Mouse (Mus musculus) liver, postnatal 0 days (tissue): ENCODE data around the gene Scaf4. TPM values are rescaled to one million over a fixed set of nuclear protein-coding genes. Genes with fewer than 3 reads are reported as not detected.
A peak's percentile ranks its signal among the peaks of the same experiment; 100 is the strongest.

Source experiments
- ATAC-seq: fragments of 200-750 bp; cut with Nextera tagmentation; 2 replicates; pipeline ENCODE4 v1.8.0; 2017; ENCODE audit warnings: mild to moderate bottlenecking, moderate library complexity
- DNase-seq: peaks from one replicate; pipeline ENCODE4 v3.0.0-alpha.2; 2016
- H3K27ac ChIP-seq: fragments of 300-500 bp; sonication (generic); 2 replicates; pipeline ENCODE4 v1.5.1; 2014; ENCODE audit warnings: antibody characterized with exemption, moderate library complexity, mild to moderate bottlenecking, low read depth
- H3K27me3 ChIP-seq: fragments of 300-500 bp; sonication (generic); 2 replicates; pipeline ENCODE4 v1.6.1; 2014; ENCODE audit warnings: low read length, control low read depth, mixed read lengths; ENCODE audit not compliant: insufficient read depth
- H3K36me3 ChIP-seq: fragments of 300-500 bp; sonication (generic); replicated peaks from 2 replicates; pipeline ENCODE4 v1.6.1; 2014; ENCODE audit warnings: mild to moderate bottlenecking, control low read depth, low read length, moderate library complexity, mixed read lengths; ENCODE audit not compliant: insufficient read depth
- H3K4me1 ChIP-seq: fragments of 300-500 bp; sonication (generic); 2 replicates; pipeline ENCODE4 v1.6.1; 2014; ENCODE audit warnings: antibody characterized with exemption, mild to moderate bottlenecking, control low read depth; ENCODE audit not compliant: insufficient read depth
- H3K4me2 ChIP-seq: fragments of 300-500 bp; sonication (generic); 2 replicates; pipeline ENCODE4 v1.6.1; 2014; ENCODE audit warnings: low read depth, mild to moderate bottlenecking, low read length, moderate library complexity, mixed read lengths
- H3K4me3 ChIP-seq: fragments of 300-500 bp; sonication (generic); 2 replicates; pipeline ENCODE4 v1.5.1; 2014; ENCODE audit warnings: low read depth, low read length
- H3K9ac ChIP-seq: fragments of 300-500 bp; sonication (generic); replicated peaks from 2 replicates; pipeline ENCODE4 v1.6.1; 2014; ENCODE audit warnings: mild to moderate bottlenecking, moderate library complexity
- H3K9me3 ChIP-seq: fragments of 300-500 bp; sonication (generic); 2 replicates; pipeline ENCODE4 v1.6.1; 2016; ENCODE audit warnings: mild to moderate bottlenecking, control low read depth, low read length, mixed read lengths
- CTCF ChIP-seq: sonication (generic); IDR thresholded peaks from 2 replicates; pipeline ENCODE4 v1.5.1; 2016; ENCODE audit warnings: antibody characterized with exemption, low read depth
- EP300 ChIP-seq: IDR thresholded peaks from 2 replicates; pipeline ENCODE4 v1.6.1; 2016; ENCODE audit warnings: antibody characterized with exemption, low read depth, mild to moderate bottlenecking
- WGBS: fragments of 180-500 bp; shearing (Covaris S2); extraction: QIAGEN DNeasy Blood & Tissue Kit; methylation state at CpG from one replicate; pipeline ENCODE4 v1.1.7; 2014; ENCODE audit not compliant: insufficient replicate concordance; 5-methylcytosine and 5-hydroxymethylcytosine counted together
- polyA plus RNA-seq: library from polyadenylated mRNA; unstranded; fragments of >200 nt; fragmentation: Nextera tagmentation; extraction: Ambion mirVana; gene quantifications from 2 replicates; pipeline ENCODE4 v1.2.1, GENCODE M21; 2015

Scaf4 gene
- polyA plus RNA-seq, 1 experiment from 2014 or later = 6.2 TPM

DNA sequence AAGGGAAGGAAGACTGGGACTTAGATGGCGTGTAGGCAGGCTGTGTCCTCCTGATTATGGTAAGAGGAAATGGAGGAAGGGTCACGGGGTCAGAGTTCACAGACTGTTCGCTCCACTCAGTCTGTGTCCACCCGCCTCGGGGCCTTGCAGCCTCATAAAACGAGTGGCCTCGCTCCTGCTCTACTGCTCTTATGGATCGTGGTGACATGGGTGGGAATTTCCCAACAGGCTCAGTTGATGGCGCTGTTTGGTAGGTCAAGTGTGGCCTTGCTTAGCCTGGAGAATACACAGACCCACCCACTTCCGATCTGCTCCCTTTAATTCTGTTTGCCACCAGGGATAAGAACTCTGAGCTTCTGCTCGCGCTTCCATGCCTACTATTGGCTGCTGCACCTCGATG is 96.8 kb downstream of the Scaf4 start:
- no peaks in the 10 kb centered on the region for H3K9me3 ChIP-seq
- H3K4me1 ChIP-seq = peaks cover 12% of the 10 kb centered on the region
- no peak overlapping the region for H3K4me2 ChIP-seq
- H3K27me3 ChIP-seq = no peaks in the 10 kb centered on the region
- H3K27ac ChIP-seq = no peak overlapping the region
- H3K9ac ChIP-seq = no peak overlapping the region
- H3K36me3 ChIP-seq = no peaks in the 10 kb centered on the region
- DNase-seq = peak; percentile 71
- WGBS = 7% methylated on average over 13 of the region's 13 CpGs
- ATAC-seq = peak; percentile 90
- no peak overlapping the region for H3K4me3 ChIP-seq
- no peak for TF ChIP-seq EP300
- peak; percentile 78 for TF ChIP-seq CTCF

DNA sequence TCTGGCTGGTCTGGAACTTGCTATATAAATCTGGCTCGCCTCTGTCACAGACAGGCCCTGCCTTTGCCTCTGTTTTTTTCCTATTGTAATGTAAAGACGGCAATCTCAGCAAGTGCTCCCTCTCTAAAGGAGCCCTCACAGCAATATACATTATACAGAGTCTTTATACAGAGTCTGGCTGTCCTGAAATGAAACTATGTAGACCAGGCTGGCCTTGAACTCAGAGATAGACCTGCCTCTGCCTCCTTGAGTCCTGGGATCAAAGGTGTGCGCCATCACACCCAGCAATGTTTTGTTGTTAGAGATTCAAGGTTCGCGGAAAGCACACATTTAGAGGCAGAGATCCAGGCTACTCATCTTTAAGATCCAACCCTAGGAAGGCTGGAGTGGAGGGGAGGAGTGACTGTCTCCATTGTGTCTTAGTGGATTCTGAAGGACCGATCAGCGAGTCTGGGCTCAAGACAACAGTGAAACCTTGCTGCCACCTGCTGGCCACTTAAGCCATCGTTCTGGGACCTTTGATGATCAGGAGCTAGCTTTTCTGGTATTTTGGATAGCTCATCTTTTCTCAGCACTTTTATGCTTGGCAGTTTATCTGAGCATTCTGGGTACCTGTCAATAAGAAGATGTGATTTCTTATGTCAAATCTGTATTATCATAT is 98.2 kb downstream of the Scaf4 start:
- DNase-seq = peak; percentile 81
- Histone ChIP-seq H3K4me3 (no peak overlapping the region), H3K9me3 (no peaks in the 10 kb centered on the region), H3K36me3 (no peaks in the 10 kb centered on the region), H3K9ac (no peak overlapping the region), H3K27me3 (no peaks in the 10 kb centered on the region), H3K4me1 (peaks cover 7% of the 10 kb centered on the region), H3K4me2 (no peak overlapping the region), H3K27ac (no peak overlapping the region)
- TF ChIP-seq CTCF (peak; percentile 94), EP300 (no peak)
- WGBS = 48% methylated on average over 8 of the region's 8 CpGs
- ATAC-seq = no peak

DNA sequence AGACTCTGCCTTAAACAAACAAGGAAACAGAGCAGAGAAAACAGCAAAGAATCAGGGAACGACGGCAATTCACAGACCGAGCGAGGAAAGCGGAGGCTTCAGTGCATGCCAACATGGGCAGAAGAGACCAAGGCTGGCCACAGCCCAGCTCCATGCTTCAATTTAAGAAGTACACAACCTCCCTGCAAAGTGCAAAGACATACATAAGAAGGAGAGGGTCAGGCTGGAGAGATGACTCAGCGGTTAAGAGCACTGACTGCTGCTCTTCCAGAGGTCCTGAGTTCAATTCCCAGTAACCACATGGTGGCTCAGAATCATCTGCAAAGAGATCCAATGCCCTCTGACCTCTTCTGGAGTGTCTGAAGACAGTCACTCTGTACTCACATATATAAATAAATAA is 100.2 kb downstream of the Scaf4 start:
- Histone ChIP-seq H3K4me3 (no peak overlapping the region), H3K36me3 (no peaks in the 10 kb centered on the region), H3K9me3 (no peaks in the 10 kb centered on the region), H3K9ac (no peak overlapping the region), H3K27ac (no peak overlapping the region), H3K4me2 (no peak overlapping the region), H3K4me1 (peaks cover 7% of the 10 kb centered on the region), H3K27me3 (no peaks in the 10 kb centered on the region)
- TF ChIP-seq EP300 = no peak
- no peak for TF ChIP-seq CTCF
- 79% methylated on average over 6 of the region's 6 CpGs for WGBS
- DNase-seq (no peak), ATAC-seq (no peak)

DNA sequence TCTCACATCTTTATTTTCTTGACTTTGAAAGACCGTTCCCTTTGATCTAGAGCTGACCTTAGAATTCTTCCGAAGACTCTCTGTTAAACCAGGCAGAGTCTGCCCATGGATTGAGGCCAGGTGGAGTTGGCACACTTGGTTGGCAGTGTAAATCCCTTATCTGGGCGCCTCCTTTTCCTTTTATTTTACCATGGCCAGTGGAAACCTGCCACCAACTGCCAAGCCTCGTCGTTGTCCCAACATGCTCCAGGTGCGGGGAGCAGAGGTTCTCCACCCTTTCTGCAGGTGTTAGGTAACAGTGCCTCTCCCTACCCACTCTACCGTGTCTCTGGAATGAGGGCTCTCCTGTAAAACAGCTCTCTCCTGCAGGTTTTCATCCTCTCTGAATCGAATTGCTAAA is 102.6 kb downstream of the Scaf4 start:
- Histone ChIP-seq H3K4me2 (no peak overlapping the region), H3K27ac (no peak overlapping the region), H3K9me3 (no peaks in the 10 kb centered on the region), H3K36me3 (no peaks in the 10 kb centered on the region), H3K4me1 (no peaks in the 10 kb centered on the region), H3K9ac (no peak overlapping the region), H3K4me3 (no peak overlapping the region), H3K27me3 (no peaks in the 10 kb centered on the region)
- TF ChIP-seq CTCF = no peak
- DNase-seq (no peak), ATAC-seq (no peak)
- WGBS = 79% methylated on average over 8 of the region's 8 CpGs

DNA sequence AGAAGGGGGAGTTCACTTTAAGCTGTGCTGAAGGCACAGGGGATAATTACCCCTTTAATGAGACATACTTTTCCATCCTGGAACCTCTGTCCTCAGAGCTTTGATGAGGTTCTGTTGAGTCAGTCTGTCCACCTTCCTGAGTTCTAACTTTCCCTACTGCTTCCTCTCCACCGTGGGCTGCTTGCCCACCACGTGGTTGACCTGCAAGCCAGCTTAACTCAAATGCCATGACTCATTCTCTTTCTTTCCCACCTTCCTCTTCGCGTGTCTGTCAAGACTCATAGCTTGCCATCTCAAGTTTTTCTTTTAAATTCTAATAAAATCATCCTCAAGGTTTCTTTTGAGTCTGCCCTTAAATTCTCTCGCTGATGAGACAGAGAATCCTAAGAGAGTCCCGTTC is 103.3 kb downstream of the Scaf4 start:
- WGBS = 53% methylated on average over 6 of the region's 6 CpGs
- no peaks in the 10 kb centered on the region for H3K4me1 ChIP-seq
- ATAC-seq = no peak

DNA sequence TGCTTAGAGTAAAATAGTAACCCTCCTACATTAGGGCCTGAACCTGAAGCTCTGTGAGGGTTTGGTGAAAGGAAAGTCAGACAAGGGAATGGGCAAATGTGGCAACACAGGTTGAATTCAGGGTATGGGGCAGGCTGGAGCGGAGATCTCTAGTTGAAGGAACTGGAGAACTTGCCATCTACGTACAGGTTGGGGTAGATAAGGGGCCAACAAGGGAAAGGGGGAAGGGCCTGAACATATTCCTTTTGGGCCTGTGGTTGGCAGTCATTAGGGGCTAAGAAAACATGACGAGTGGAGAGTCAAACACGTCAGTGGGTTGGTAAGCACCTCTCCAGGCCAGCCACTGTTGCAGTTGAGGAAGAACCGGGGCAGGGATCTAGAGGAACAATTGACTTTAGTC is 104.4 kb downstream of the Scaf4 start:
- Histone ChIP-seq H3K27ac (no peak overlapping the region), H3K9ac (no peak overlapping the region), H3K9me3 (no peaks in the 10 kb centered on the region), H3K4me3 (no peak overlapping the region), H3K36me3 (no peaks in the 10 kb centered on the region), H3K27me3 (no peaks in the 10 kb centered on the region), H3K4me1 (no peaks in the 10 kb centered on the region), H3K4me2 (no peak overlapping the region)
- no peak for ATAC-seq
- 57% methylated on average over 5 of the region's 5 CpGs for WGBS
- no peak for DNase-seq
- TF ChIP-seq CTCF = no peak
- no peak for TF ChIP-seq EP300

More for the DNA sequence above, 103.3 kb downstream of the Scaf4 start:
- Histone ChIP-seq H3K36me3 (no peaks in the 10 kb centered on the region), H3K27ac (no peak overlapping the region), H3K27me3 (no peaks in the 10 kb centered on the region), H3K4me3 (no peak overlapping the region), H3K4me2 (no peak overlapping the region), H3K9me3 (no peaks in the 10 kb centered on the region), H3K9ac (no peak overlapping the region)
- no peak for TF ChIP-seq EP300
- TF ChIP-seq CTCF = no peak
- DNase-seq = no peak

DNA sequence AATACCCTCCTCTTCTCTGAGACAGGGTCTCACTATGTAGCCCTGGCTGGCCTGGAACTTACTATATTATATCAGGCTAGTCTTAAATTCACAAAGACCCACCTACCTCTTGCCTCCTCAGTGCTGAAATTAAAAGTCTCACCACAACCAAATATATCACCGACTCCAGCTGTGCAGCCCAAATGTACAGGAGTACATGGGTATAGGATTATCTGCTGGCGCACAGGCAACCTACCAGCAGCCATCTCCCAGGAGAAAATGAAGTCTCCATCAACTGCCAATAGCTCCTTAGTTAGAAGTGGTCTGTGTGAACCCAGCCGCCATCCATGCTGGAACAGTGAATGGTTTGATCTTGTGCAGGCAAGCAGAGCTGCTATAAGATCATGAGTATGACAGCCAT is 105.9 kb downstream of the Scaf4 start:
- no peak overlapping the region for H3K4me3 ChIP-seq
- no peaks in the 10 kb centered on the region for H3K4me1 ChIP-seq
- no peak overlapping the region for H3K9ac ChIP-seq
- H3K27ac ChIP-seq = no peak overlapping the region
- H3K27me3 ChIP-seq = no peaks in the 10 kb centered on the region
- H3K4me2 ChIP-seq = no peak overlapping the region
- ATAC-seq (no peak), DNase-seq (no peak)
- no peaks in the 10 kb centered on the region for H3K36me3 ChIP-seq
- no peaks in the 10 kb centered on the region for H3K9me3 ChIP-seq
- 64% methylated on average over 3 of the region's 3 CpGs for WGBS
- TF ChIP-seq CTCF (no peak), EP300 (no peak)
